Mouse (Mus musculus) retina, embryonic 14.5 days (tissue): Measurements from ENCODE around the gene Pde4b.
"Not testable (repeated sequence)": the region's sequence is repeated elsewhere in the genome, so short reads cannot be mapped to it uniquely, and the experiment has no call there.

Experiments
- DNase-seq: peaks from one replicate; pipeline ENCODE4 v3.0.0-alpha.2; 2015; ENCODE audit warnings: low spot score

Pde4b gene

DNA sequence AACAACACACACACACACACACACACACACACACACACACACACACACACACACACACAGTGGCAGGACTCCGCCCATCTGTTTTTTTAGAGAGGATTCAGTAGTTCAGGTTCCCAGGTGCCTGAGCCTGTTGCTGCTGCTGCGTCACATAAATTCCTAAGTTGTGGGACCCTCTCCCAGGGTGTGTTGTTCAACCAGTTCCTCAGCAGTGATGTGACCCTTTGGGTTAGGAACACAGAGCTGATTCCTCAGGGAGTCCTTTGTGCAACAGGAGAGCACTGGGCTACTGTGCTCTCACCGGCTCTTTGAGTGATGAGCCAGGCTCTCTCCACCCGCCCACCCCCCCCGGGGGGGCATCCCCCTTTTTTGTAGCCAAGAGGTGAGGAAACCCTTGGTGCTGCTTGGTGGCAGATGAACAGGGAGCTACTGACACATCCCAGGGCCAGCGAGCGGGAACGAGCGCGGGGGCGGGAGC is at the start of gene Pde4b:
Gene Pde4b (plus strand): TSS at position 453 of the 475 bp plus-strand sequence.
- DNase-seq: no peak

DNA sequence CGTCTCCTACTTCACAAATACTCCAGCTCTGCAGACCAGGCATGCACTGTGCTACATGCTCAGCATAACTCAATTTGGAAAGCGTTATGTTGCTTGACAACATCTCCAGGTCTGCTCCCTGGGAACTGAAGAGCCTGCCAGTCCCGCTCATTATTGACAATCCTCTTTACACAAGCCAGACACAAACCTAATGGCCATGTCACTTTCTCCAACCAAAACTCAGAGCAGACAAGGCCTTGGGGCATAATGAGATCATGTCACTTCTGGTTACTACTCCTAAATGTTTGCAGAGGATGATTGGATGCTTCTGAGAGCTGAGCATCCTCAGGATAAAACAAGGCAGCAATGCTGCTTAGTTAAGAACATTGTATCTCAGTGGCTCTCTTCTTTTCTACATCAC is 47.2 kb upstream of the Pde4b start:
- DNase-seq: peak; percentile 69

DNA sequence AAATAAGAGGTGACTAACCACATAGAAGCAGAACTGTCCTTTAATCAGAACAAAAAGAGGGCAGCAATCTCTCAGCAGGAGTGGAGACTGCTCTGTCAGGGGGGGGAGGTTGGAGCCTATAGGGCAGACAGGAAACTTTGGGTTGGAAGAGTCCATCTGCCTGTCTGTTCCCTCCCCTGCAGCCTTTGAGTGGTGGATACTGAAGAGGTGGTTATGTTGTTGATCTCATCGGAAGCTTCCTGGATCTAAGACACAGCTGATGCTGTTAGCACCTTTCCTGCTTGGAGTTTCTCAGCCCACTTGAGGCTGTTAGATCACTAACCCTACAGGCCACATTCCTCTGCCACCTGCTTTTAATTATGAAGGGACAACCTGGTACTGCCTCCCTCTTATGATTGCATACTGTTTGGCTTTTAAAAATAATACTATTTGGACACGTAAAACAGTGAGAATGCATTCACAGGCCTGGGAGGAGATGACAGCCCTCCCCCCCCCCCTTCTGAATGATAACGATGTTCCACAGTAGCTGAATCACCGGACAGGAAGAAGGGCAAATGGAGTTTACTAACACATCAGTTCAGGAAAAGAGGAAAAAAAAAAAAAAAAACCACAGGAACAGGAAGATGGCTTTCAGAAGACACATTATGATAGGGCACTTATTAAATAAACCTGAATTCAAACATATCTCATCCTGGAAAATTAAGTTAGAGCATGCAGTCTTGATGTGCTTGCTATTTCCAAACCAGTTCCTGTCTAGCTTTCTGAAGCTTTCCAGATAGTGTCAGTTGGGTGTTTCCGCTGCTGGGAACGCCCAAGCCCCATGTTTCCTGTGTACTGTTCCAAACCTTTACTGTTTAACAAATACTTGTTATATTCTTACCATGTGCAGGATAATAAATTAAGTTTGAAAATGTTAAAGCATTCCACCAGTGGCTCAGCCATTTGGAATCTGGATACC is 41.9 kb upstream of the Pde4b start:
- DNase-seq: peak; percentile 27

DNA sequence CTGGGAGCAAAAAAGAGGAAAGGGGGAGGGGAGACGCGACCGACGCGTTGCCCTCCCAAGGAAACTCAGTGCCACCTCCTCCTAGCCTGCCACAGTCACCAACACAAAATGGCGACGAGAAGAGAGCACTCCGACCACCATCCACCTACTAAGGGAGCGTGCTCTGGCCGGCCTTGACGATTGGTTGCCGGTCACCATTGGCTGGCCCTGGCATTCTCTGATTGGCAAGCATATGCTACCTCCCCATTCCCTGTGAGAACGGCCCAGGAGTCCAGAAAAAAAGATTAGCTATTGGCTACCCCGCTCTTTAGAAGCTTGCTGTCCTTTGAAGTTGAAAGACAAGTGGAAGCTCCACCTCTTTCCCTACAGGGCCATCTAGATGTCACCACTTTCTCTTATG is 38.0 kb upstream of the Pde4b start:
- DNase-seq: not testable (repeated sequence)

DNA sequence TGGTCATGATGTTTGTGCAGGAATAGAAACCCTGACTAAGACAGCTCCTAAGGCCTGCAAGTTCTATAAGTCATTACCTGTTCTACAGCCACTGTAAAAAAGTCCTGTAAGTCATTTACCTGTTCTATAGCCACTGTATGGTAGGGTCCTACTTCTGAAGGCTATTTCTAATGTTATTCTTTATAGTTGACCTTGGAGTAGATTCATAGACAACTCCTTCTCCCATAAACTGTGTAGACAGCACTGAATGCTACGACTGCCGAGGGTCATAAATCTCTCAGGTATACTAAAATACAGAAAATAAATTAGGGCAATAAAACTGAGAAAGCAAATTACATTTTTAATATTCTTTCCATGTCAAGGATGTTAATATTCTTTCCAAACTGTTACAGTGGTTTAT is 26.0 kb upstream of the Pde4b start:
- no peak for DNase-seq

DNA sequence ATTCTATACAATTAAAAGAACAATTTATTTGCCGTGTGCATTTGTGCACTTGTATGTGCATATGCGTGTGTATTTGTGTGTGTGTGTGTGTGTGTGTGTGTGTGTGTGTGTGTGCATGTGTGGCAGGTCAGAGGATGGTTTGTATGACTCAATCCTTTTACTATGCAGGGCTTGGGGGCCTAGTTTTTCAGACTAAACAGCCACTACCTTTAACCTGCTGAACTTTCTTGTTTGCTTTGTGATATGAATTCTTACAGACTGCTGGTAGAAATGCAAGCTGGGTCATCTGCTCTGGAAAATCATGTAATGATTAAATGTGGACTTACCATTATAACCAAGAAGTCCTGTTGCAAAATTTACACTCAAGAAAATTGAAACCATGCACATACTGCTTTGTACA is 18.0 kb upstream of the Pde4b start:
- DNase-seq: no peak

DNA sequence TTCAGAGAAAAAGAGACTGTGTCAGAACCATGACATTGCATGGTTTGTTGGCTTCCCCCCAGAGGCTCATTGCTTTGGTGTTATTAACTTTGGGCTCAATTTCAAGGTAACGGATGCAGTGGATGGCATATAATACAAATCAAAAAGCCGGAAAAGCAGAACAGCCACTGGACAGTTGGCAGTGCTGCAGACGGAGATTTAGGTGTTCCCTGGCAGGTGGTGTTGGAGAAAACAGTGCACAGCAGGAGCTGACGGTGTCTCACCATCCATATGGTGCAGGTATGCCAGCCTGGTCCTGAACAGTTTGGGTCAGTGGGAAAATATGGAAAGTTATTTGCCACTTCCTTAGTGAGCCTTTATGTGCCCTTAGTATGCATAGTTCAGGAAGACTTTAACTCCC is 1.0 kb upstream of the Pde4b start:
- DNase-seq: no peak

DNA sequence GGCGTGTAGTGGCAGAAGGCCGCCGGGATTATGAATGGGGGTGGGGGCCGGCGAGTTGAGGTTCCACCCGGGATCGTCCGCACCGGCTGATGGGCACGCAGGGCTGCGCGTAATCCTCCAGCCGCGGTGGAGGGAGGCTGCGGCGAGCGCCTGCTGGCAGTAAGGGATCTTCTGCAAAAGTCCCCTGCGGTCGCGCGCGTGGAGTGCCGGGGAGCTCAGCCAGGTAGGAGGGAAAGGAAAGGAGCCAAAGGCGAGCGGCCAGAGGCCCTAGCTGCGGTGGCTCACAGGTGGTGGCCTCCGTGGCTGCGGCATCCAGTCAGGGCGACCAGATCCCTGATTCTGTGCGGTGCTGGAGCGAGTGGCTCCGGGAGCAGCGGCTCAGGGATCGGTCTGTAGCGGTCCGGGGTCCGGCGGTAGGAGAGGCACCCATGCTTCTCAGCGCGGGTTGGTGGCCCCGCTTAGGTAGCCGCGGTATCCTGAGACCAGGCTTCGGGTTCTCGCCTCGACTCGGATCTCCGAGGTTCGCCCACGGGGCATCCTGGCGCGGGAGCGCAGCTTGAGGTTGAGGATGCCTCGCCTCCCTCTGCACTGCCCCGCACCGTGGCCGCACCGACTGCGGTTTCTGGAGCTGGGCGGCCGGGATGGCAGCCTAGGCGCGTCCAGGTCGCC is 357 bp downstream of the Pde4b start:
- DNase-seq: peak; percentile 65

DNA sequence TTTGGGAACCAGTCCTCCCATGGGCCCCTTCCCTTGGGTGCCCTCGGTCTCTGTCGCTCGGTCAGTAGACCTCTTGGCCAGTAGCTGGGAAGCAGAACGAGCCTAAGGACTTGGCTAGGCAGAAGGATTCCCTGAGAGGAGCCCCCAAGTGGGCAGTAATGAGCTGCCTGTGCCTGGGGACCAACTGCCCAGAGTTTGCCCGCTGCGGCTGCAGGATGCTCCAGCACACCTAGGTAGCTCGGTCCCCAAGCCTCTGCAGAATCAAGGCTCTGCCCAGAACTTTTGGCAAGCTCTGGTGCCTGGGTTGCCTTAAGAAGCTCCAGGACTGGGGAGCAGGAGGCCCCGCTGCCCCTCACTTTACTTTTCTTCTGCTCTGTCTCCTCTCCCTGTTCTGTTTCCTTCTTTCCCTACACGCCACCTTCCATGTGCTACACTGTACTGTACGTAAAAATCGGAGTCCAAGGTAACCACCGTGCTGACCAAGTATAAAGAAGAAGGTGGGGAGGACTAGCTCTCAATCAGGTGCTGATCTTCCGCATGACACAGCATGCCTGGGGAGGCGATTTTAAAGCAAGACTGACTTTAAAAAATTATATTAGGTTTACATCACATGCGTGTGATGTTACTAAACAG is 1.0 kb downstream of the Pde4b start:
- DNase-seq: peak; percentile 65

DNA sequence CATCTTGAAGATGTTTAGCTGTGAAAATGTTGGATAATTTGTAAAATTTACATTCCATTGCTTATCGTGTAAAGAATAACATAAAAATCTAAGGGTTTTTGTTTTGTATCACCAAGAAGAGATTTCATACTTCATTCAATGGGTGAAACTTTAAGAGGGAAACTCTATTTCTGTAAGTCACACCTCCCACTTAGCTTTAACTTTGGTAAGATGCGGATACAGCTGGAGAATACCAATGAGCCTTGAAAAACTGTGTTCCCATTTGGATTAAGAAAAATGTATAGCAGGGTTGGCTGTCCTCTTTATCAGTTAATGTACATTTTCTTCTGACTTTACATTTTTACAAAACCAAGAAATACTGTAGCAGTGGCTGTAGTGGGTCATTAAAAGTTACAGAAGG is 8.5 kb downstream of the Pde4b start:
- DNase-seq: no peak

DNA sequence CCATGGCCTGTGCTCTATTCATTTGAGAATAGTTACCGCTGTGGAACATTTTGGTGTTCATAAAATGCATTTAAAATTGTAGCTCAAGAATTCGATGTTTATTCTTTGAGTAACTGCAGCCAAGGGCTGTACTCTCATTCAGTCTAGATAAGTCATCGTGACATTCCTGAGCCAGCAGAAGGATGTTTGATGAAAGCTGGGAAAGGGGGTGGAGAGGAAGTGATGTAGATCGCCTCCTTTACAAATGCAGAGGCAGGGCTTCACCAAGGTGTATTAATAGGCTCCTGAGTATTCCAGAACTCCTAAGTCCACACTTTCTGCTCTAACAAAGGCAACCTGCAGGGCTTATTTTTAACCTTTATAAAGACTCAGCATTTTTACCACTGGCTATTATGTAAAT is 14.9 kb downstream of the Pde4b start:
- no peak for DNase-seq

DNA sequence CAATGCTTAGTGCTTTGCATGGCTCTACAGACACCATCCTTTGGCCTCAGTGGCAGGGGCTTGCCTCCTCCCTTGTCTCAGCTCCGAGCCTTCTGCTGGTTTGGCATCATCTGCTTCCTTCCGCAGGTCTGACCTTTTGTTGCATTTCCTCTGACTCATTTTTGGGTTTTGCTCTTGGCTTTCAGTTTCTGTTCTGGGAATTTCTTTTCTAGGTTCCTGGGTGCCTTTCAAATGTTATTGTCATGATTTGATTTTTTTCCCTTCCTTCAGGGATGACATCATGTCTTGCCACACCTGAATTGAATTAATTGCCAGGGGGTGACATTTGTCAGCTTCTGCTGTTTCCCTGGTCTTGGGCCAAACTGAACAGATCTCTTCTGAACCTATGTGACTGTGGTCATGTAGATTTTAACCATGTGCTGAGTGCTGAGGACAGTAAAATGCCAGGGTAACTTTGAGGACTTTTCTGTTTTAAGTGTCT is 17.2 kb downstream of the Pde4b start:
- no peak for DNase-seq

DNA sequence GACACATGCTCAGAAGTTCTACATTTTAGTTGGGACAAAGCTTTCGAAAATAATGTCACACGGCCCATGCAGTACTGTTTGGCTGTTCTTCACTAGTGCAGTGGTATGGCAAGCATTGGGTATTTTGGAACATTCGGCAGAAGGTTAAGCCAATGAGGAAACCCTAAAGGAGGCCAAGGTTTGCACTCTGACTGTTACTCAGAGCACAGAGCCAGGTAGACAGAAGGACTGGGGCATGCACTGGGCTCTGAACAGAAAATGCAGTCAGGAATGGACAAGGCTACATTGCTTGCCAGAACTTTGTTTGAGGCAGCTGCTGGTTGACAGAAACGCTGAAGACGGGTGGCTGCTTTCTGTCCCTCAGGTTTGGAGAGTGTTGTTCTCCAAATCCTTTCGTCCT is 19.4 kb downstream of the Pde4b start:
- DNase-seq: no peak

DNA sequence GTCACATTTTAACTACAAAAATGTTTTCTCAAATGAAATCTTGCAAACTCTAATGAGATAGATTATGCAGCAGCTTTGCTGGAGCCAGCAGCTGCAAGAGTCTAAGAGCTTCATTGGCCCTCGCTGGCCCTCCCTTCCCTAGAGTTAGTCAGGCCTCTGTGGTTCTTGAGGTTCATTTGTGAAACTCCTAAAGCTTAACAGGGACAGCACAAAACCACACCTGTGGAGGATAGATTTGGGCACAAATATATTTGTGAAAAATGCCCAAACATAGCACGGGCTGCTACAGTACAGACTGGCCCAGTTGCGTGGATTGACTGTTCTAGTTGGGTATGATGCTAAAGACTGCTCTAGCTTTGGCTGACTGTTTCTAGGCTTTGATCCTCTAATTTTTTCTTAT is 32.1 kb downstream of the Pde4b start:
- no peak for DNase-seq

DNA sequence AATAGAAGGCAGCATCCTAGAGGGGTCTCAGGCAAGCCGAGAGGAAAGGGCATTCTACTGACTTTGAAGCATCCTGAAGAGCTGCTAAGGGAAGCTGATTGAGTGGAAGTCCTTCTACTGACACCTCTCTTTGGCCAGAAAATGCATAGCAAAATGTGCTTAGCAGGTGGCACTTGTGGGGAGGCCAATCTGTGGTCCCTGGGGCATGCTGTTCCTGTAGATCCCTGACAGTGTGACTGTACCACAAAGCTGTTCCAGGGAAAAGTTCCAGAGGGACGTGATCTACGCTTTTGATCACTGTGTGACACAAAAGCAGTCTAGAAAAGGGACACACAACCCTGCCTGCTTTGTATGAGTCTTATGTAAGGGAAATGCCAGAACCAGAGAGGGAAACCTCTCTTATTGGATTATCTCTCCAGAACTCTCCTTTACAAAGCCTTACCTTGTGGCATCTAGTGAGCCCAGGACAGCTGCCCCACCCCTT is 49.1 kb downstream of the Pde4b start:
- no peak for DNase-seq

DNA sequence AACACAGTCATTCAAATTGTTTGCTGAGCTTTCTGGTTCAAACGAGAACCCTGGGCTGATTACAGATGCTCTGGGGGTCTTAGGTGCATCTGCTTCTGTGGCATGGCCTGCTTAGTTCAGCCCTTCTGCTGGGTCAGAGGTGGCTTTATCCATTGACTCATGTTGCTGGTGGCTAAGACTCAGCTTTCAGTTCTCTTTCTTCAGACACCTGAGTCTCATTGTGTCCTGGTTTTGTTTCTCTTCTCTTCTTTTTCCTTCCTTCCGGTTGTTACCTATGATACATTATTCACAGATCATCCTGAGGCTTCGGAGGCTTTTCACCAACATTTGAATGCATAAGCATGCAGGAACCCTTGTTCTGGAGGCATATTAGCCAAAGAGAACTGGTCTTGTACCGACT is 51.0 kb downstream of the Pde4b start:
- DNase-seq: peak; percentile 23

DNA sequence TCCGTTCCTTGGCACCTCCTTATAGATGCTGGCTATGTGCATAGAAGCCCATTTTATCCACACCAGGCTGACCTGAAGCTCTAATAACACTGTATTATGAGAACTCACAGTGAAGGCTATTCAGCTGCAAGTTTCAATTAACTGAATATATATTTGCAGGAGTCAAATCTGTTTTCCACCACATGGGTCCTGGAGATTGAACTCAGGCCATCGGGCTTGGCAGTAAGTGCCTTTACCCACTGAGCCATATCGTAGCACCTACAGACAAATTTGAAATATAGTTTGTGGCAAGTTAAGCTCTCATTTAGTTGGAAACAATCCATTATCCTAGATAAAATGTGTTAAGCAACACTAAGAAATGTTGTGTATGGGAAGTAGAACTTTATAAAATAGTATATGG is 53.9 kb downstream of the Pde4b start:
- no peak for DNase-seq

DNA sequence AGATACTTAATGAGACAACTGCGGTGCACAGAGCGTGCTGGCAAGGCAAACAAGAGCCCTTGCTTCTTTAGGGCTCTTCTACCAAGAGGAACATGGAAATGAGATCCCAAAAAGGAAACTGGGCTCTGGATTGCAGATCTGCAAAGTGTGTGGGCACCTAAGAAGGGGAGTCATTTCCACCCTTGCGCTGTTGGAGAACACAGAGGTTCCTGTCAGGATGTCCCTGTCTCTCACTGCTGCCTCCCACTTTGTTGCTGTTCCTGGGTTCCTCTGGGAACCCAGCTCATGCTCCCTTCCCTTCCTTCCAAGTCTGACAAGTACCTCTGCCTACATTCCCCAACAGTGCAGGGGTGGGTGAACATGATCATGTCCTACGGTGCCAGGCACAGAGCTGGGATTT is 61.4 kb downstream of the Pde4b start:
- no peak for DNase-seq

DNA sequence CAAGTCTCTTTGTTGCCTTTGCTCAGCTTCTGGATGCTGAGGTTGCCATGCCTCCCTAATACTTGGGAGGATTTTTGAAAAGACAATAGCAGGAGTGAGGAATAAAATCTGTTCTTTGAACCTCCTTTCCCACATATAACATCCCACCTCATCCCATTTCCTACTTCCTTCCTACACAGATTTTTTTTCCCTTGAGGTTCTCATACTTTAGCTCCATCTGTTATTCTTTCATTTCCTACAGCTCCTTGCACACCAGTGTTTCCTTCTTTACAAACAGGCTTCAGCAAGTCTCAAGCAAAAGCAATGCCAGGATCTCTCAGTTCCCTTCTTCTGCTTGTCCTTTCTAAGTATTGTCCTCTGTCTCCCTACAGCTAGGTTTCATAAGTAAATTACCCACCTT is 71.8 kb downstream of the Pde4b start:
- no peak for DNase-seq

DNA sequence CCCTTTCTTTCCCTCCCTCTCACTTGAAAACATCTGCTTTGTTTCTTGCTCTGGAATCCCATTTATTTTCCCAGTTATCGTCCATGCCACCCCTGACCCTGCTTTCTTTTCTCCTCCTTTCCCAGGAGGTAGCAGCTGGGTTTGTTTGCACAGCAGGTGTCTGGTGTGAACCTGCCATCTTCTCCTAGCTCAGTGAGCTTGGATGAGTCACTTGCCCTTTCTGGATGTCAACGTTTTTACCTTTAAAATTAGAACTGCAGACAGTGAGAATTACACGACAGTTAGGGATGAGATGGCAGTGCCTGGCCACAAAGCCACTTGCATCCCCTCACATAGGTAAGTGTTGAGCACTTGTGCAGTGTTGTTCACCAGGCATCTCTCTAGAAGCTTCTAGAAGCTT is 84.3 kb downstream of the Pde4b start:
- no peak for DNase-seq

DNA sequence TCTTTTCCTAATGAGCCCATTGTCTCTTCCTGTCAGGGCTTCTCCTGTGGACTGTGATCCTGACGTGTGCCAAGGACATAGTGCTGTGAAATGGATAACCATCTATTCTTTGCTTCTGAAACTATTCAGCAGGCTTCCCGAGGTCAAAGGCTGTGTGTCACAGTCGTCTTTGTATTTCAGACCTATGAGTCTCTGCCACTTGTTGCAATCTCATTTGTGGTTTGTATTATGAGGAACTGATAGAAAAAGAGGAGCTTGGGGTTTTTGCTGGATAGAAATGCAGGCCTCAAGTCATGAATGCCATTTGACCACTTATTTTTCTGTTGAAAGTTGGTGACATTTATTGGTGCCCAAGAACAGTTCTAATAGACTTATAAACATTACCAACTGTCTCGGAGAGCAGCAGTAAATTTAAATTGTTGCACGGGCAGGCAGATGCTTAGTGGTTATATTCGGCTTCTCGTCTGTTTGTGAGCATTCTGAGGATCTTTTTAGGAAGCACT is 85.4 kb downstream of the Pde4b start:
- no peak for DNase-seq

DNA sequence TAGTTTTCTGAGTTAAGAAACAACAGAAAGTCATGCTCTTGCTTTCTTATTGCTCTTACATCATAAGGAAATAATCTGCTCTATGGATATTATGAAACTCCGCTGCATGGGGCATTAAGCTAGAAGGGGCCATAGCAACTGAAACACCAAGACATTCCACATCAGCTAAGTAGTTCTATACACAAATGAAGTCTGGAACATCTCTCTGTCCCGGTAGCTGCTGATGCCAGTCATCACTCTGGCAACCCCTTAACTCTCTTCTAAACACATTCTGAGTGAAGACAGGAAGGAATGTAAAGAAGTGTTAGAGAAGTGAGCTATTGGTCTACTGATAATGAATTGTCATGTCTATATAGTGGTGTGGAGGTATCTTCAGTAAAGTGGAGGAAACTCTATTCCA is 88.6 kb downstream of the Pde4b start:
- no peak for DNase-seq
